Mouse (Mus musculus) mouse trophoblast stem cell (cell line): ENCODE data around the gene Gsg1l.

Source experiments
- in situ Hi-C, 2 experiments: fragments of 300-500 bp; cut with MseI, MboI; formaldehyde crosslinking; loops; 2 replicates in 1 of 2; 3 replicates in 1 of 2; pipeline ENCODE4 v1.15.1; 2025

The Gsg1l gene

GRCm38 (mm10) chr7:126081727-126082285, 405 bp downstream of the Gsg1l start:
- in situ Hi-C loops: loop anchor here in 1 of 2 experiments (25.0 kb wide), 1 partner anchor 320 kb away; no protein-coding TSS in a partner anchor

GRCm38 (mm10) chr7:126080949-126081654, 1.1 kb downstream of the Gsg1l start:
- in situ Hi-C loops: loop anchor here in 1 of 2 experiments (25.0 kb wide), 1 partner anchor 319 kb away; no protein-coding TSS in a partner anchor

GRCm38 (mm10) chr7:126076935-126077334, 5.3 kb downstream of the Gsg1l start:
- in situ Hi-C loops: loop anchor here in 1 of 2 experiments (25.0 kb wide), 1 partner anchor 315 kb away; no protein-coding TSS in a partner anchor

- in situ Hi-C loops: loop anchor here in 1 of 2 experiments (25.0 kb wide), 1 partner anchor 313 kb away; no protein-coding TSS in a partner anchor
Measured at GRCm38 (mm10) chr7:126075058-126075457, 7.2 kb downstream of the Gsg1l start.

GRCm38 (mm10) chr7:126070321-126070720, 11.9 kb downstream of the Gsg1l start:
- in situ Hi-C loops: no loop called here

- in situ Hi-C loops: no loop called here
Measured at GRCm38 (mm10) chr7:126066777-126067176, 15.4 kb downstream of the Gsg1l start.

- in situ Hi-C loops: no loop called here
Measured at GRCm38 (mm10) chr7:126065243-126065876, 16.9 kb downstream of the Gsg1l start.

- in situ Hi-C loops: no loop called here
Measured at GRCm38 (mm10) chr7:126062228-126062627, 20.0 kb downstream of the Gsg1l start.

GRCm38 (mm10) chr7:126058918-126059317, 23.3 kb downstream of the Gsg1l start:
- in situ Hi-C loops: no loop called here

GRCm38 (mm10) chr7:126057332-126057914, 24.8 kb downstream of the Gsg1l start:
- in situ Hi-C loops: no loop called here

- in situ Hi-C loops: no loop called here
Measured at GRCm38 (mm10) chr7:126054574-126054973, 27.6 kb downstream of the Gsg1l start.

GRCm38 (mm10) chr7:126053618-126054017, 28.6 kb downstream of the Gsg1l start:
- in situ Hi-C loops: no loop called here

- in situ Hi-C loops: no loop called here
Measured at GRCm38 (mm10) chr7:126051910-126052309, 30.3 kb downstream of the Gsg1l start.

- in situ Hi-C loops: no loop called here
Measured at GRCm38 (mm10) chr7:126045077-126045476, 37.1 kb downstream of the Gsg1l start.

- in situ Hi-C loops: no loop called here
Measured at GRCm38 (mm10) chr7:126042306-126042705, 39.9 kb downstream of the Gsg1l start.

- in situ Hi-C loops: no loop called here
Measured at GRCm38 (mm10) chr7:126040794-126041526, 41.3 kb downstream of the Gsg1l start.

- in situ Hi-C loops: no loop called here
Measured at GRCm38 (mm10) chr7:126039847-126040246, 42.4 kb downstream of the Gsg1l start.

- in situ Hi-C loops: no loop called here
Measured at GRCm38 (mm10) chr7:126039247-126039835, 42.9 kb downstream of the Gsg1l start.

- in situ Hi-C loops: no loop called here
Measured at GRCm38 (mm10) chr7:126038366-126039246, 43.6 kb downstream of the Gsg1l start.

- in situ Hi-C loops: no loop called here
Measured at GRCm38 (mm10) chr7:126035332-126035731, 46.9 kb downstream of the Gsg1l start.
